Mouse (Mus musculus) ES-Bruce4 (cell line): ENCODE data around the gene Nmnat3.

ENCODE experiments used
- CTCF ChIP-seq: IDR thresholded peaks from one replicate; pipeline ENCODE4 v1.8.1; 2011; ENCODE audit warnings: low read depth, low read length
- POLR2A ChIP-seq: IDR thresholded peaks from one replicate; pipeline ENCODE4 v1.8.1; 2011; ENCODE audit warnings: low read length; ENCODE audit not compliant: insufficient read depth

GRCm38 (mm10) chr9:98280162-98280561 is 7.1 kb upstream of the Nmnat3 start:
- TF ChIP-seq CTCF, result no peak
- no peak for TF ChIP-seq POLR2A
